Mouse (Mus musculus): Measurements from ENCODE around the gene Nudt22. TPM values are rescaled to one million over a fixed set of nuclear protein-coding genes. Genes with fewer than 3 reads are reported as not detected.
A peak's percentile ranks its signal among the peaks of the same experiment; 100 is the strongest.

The Nudt22 gene
- polyA plus RNA-seq, 1 experiment from 2014 or later = 23.8 TPM

- no peaks in the 10 kb centered on the region for H3K9me3 ChIP-seq
- WGBS = 84% methylated on average over 12 of the region's 12 CpGs
- no peaks in the 10 kb centered on the region for H3K4me1 ChIP-seq (replicated peaks)
- no peaks in the 10 kb centered on the region for H3K27me3 ChIP-seq
- H3K4me2 ChIP-seq = no peak overlapping the region
- no peak overlapping the region for H3K27ac ChIP-seq
- no peak overlapping the region for H3K4me3 ChIP-seq
- ATAC-seq (ENCODE audit: low FRiP score) = no peak
- H3K36me3 ChIP-seq = peaks cover 82% of the 10 kb centered on the region
- no peak overlapping the region for H3K9ac ChIP-seq
Observed at GRCm38 (mm10) chr19:7017541-7018457, 21.9 kb upstream of the Nudt22 start.

DNA sequence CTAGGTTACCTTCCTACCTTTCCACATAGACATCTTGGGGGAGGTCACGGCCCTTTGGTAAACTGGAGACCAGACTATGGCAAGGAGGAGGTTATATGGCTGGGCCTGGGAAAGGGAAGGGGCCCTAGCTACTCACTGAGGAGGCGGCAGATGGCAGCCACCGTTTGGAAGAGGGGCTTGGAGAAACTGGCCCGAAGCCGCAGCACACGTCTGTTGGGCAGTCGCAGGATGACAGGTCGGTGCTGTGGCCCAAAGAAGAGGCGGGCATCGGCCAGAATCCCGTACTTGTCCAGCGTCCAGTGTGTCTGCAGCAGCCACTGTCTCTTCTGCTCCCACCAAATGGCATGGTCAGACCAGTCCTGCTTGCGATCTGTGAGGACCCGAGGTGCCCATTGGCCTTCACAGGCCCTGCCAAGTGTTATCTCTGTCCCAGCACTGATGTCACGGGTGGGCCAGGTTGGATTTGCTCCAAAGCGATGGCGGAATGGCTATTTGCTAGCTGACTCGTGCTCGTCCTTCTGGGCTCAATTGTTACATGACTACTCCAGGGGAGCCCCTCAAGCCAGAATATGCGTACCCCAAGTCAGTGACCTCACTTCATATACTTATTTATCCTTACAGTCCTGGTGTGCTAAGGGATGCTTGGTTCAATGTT is 18.7 kb upstream of the Nudt22 start:
- ATAC-seq (ENCODE audit: low FRiP score) = no peak
- Histone ChIP-seq H3K27ac (no peak overlapping the region), H3K27me3 (no peaks in the 10 kb centered on the region), H3K36me3 (peaks cover 50% of the 10 kb centered on the region), H3K9ac (no peak overlapping the region), H3K9me3 (no peaks in the 10 kb centered on the region), H3K4me3 (no peak overlapping the region), H3K4me1 (replicated peaks) (no peaks in the 10 kb centered on the region), H3K4me2 (no peak overlapping the region)
- WGBS = 92% methylated on average over 20 of the region's 20 CpGs

- WGBS = 92% methylated on average over 9 of the region's 9 CpGs
- H3K27me3 ChIP-seq = no peaks in the 10 kb centered on the region
- no peak for ATAC-seq (ENCODE audit: low FRiP score)
- peaks cover 44% of the 10 kb centered on the region for H3K36me3 ChIP-seq
- no peaks in the 10 kb centered on the region for H3K9me3 ChIP-seq
- no peak overlapping the region for H3K4me3 ChIP-seq
- H3K27ac ChIP-seq = no peak overlapping the region
- no peak overlapping the region for H3K4me2 ChIP-seq
- H3K9ac ChIP-seq = no peak overlapping the region
- no peaks in the 10 kb centered on the region for H3K4me1 ChIP-seq (replicated peaks)
Observed at GRCm38 (mm10) chr19:7013984-7014383, 18.1 kb upstream of the Nudt22 start.

- no peaks in the 10 kb centered on the region for H3K27me3 ChIP-seq
- H3K4me2 ChIP-seq = no peak overlapping the region
- WGBS = 82% methylated on average over 4 of the region's 4 CpGs
- no peaks in the 10 kb centered on the region for H3K4me1 ChIP-seq (replicated peaks)
- no peak overlapping the region for H3K4me3 ChIP-seq
- H3K9ac ChIP-seq = peak overlapping the region; percentile 4; the same call in 1 of the 2 replicates
- H3K36me3 ChIP-seq = peaks cover 29% of the 10 kb centered on the region
- no peak overlapping the region for H3K27ac ChIP-seq
- H3K9me3 ChIP-seq = no peaks in the 10 kb centered on the region
- ATAC-seq (ENCODE audit: low FRiP score) = no peak
Observed at GRCm38 (mm10) chr19:7012426-7012825, 16.5 kb upstream of the Nudt22 start.

DNA sequence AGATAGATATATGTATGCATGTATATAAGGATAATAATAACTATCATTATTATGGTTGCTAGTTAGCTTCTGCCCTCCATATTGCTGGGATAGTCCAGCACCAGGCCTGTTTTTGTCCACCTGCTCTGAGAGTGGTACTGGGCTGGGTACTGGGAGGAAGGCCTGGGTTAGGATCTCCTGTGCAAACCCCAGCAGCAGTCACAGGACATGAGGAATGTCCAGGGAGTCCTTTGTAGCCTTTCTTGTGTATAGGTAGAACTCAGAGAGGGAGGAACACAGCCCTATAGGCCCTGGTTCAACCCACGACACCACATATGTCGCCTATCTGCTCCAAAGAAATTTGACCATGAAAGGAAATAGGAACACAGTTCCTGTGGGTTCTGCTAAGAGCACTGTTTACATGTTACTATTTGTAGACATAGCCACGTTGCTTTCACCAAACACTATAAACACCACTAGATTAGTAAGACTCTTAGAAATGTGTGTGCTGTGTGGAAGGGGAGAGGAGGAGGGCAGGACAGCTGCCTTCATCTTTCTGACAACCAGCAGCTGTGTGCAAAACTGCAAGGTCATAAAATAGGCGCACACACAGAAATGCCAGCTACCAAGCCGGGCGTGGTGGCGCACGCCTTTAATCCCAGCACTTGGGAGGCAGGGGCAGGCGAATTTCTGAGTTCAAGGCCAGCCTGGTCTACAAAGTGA is 11.1 kb upstream of the Nudt22 start:
- Histone ChIP-seq H3K27me3 (no peaks in the 10 kb centered on the region), H3K4me1 (replicated peaks) (no peaks in the 10 kb centered on the region), H3K27ac (no peak overlapping the region), H3K9me3 (no peaks in the 10 kb centered on the region), H3K9ac (no peak overlapping the region), H3K4me2 (no peak overlapping the region), H3K36me3 (no peaks in the 10 kb centered on the region), H3K4me3 (no peak overlapping the region)
- WGBS = 90% methylated on average over 9 of the region's 9 CpGs
- no peak for ATAC-seq (ENCODE audit: low FRiP score)

- Histone ChIP-seq H3K4me2 (no peak overlapping the region), H3K4me1 (replicated peaks) (peaks cover 32% of the 10 kb centered on the region), H3K27me3 (no peaks in the 10 kb centered on the region), H3K36me3 (peaks cover 26% of the 10 kb centered on the region), H3K4me3 (no peak overlapping the region), H3K9ac (no peak overlapping the region), H3K27ac (no peak overlapping the region), H3K9me3 (no peaks in the 10 kb centered on the region)
- no peak for ATAC-seq (ENCODE audit: low FRiP score)
- 95% methylated on average over 19 of the region's 19 CpGs for WGBS
Observed at GRCm38 (mm10) chr19:6999360-7000063, 3.6 kb upstream of the Nudt22 start.

GRCm38 (mm10) chr19:6997721-6998290 is 1.9 kb upstream of the Nudt22 start:
- H3K27me3 ChIP-seq = no peaks in the 10 kb centered on the region
- ATAC-seq (ENCODE audit: low FRiP score) = no peak
- H3K9ac ChIP-seq = no peak overlapping the region
- H3K4me3 ChIP-seq = no peak overlapping the region
- no peak overlapping the region for H3K27ac ChIP-seq
- H3K4me1 ChIP-seq (replicated peaks) = peaks cover 41% of the 10 kb centered on the region
- H3K9me3 ChIP-seq = no peaks in the 10 kb centered on the region
- H3K36me3 ChIP-seq = peaks cover 26% of the 10 kb centered on the region
- H3K4me2 ChIP-seq = no peak overlapping the region
- 86% methylated on average over 9 of the region's 9 CpGs for WGBS

DNA sequence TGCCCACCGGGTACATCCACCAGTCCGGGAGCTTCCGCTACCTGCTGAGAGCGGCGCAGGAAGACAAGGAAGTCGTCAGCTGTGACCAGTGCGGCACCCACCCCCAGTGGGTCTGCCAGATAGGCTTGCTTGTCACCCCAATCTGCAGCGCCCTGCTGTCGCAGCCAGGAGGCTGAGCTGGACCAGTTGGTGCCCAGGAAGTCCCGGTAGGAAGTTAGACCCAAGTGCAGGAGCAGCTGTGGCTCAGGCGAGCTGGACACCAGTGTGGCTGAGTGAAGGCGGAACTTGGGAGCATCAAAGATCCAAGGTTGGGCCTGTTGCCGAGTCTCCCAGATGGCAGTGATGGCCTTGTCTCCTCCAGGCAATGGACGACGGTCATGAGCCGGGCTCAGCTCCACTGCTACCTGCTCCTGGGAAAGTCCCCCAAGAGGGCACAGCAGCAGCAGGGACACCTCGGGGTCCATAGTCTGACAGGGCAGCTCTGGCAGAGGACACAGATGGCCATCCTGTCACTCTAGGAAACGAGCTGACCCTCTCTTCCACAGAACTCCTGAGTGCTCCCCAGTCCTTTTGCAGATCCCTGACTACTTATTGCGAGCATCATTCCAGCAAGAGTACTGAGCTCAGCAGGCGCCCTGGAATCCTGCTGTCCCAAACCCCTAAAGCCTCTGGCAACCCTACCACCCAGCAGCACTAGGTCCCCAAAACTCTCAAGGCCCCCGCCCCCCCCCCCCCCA is 494 bp downstream of the Nudt22 start:
- Histone ChIP-seq H3K4me2 (peak overlapping the region; percentile 87), H3K4me1 (replicated peaks) (peaks cover 52% of the 10 kb centered on the region), H3K9me3 (no peaks in the 10 kb centered on the region), H3K4me3 (peak overlapping the region; percentile 63), H3K36me3 (peaks cover 24% of the 10 kb centered on the region), H3K9ac (peak overlapping the region; percentile 83), H3K27ac (no peak overlapping the region), H3K27me3 (no peaks in the 10 kb centered on the region)
- ATAC-seq (ENCODE audit: low FRiP score) = no peak
- WGBS = 48% methylated on average over 21 of the region's 21 CpGs

DNA sequence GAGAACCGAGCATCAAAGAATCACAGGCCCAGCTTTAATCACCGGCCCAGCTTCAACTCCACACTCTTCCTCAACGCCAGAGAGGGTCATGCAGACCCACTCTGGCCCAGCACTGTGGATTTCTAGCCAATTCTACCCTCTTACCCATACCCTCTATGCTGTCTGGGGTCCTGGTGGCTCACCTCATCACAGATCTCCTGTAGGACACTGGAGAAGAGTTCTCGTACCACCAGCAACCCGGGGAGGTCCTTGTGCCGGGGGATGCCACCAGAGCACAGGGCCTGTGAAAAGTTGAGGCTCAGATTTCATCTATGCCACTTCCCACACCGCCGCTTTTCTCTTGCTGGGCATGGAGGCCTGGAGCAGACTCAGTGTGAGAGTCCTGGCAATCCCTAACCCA is 1.4 kb downstream of the Nudt22 start:
- Histone ChIP-seq H3K4me2 (no peak overlapping the region), H3K4me1 (replicated peaks) (peaks cover 52% of the 10 kb centered on the region), H3K27ac (no peak overlapping the region), H3K27me3 (no peaks in the 10 kb centered on the region), H3K9ac (no peak overlapping the region), H3K36me3 (peaks cover 15% of the 10 kb centered on the region), H3K9me3 (no peaks in the 10 kb centered on the region), H3K4me3 (no peak overlapping the region)
- 89% methylated on average over 8 of the region's 8 CpGs for WGBS
- ATAC-seq (ENCODE audit: low FRiP score) = no peak

GRCm38 (mm10) chr19:6994002-6994401 is 1.9 kb downstream of the Nudt22 start:
- Histone ChIP-seq H3K27me3 (no peaks in the 10 kb centered on the region), H3K4me3 (no peak overlapping the region), H3K9me3 (no peaks in the 10 kb centered on the region), H3K4me2 (peak overlapping the region; percentile 89; the same call in 1 of the 2 replicates), H3K9ac (no peak overlapping the region), H3K36me3 (peaks cover 10% of the 10 kb centered on the region), H3K4me1 (replicated peaks) (peaks cover 52% of the 10 kb centered on the region), H3K27ac (no peak overlapping the region)
- WGBS = 87% methylated on average over 8 of the region's 8 CpGs
- ATAC-seq (ENCODE audit: low FRiP score) = no peak
